Mouse (Mus musculus) cerebellum, adult 8-10 months (tissue): ENCODE data around the gene Ahcyl2.

Source experiments
- DNase-seq: peaks from one replicate; pipeline ENCODE4 v3.0.0; 2022

The Ahcyl2 gene

GRCm38 (mm10) chr6:29770672-29771321, 3.0 kb downstream of the Ahcyl2 start:
- no peak for DNase-seq

GRCm38 (mm10) chr6:29772236-29772635, 4.4 kb downstream of the Ahcyl2 start:
- no peak for DNase-seq

- DNase-seq: no peak
Measured at GRCm38 (mm10) chr6:29774161-29774560, 6.3 kb downstream of the Ahcyl2 start.

- DNase-seq: no peak
Measured at GRCm38 (mm10) chr6:29775609-29776008, 7.8 kb downstream of the Ahcyl2 start.

- DNase-seq: no peak
Measured at GRCm38 (mm10) chr6:29776542-29777237, 8.9 kb downstream of the Ahcyl2 start.

- DNase-seq: no peak
Measured at GRCm38 (mm10) chr6:29777238-29777555, 9.4 kb downstream of the Ahcyl2 start.

- DNase-seq: no peak
Measured at GRCm38 (mm10) chr6:29780082-29780481, 12.3 kb downstream of the Ahcyl2 start.

- no peak for DNase-seq
Measured at GRCm38 (mm10) chr6:29780571-29780970, 12.8 kb downstream of the Ahcyl2 start.

- no peak for DNase-seq
Measured at GRCm38 (mm10) chr6:29782239-29782638, 14.4 kb downstream of the Ahcyl2 start.

- no peak for DNase-seq
Measured at GRCm38 (mm10) chr6:29783960-29784359, 16.1 kb downstream of the Ahcyl2 start.

- no peak for DNase-seq
Measured at GRCm38 (mm10) chr6:29784413-29785021, 16.7 kb downstream of the Ahcyl2 start.

GRCm38 (mm10) chr6:29785759-29786158, 17.9 kb downstream of the Ahcyl2 start:
- no peak for DNase-seq

- no peak for DNase-seq
Measured at GRCm38 (mm10) chr6:29788779-29789350, 21.1 kb downstream of the Ahcyl2 start.

- DNase-seq: no peak
Measured at GRCm38 (mm10) chr6:29790014-29790698, 22.3 kb downstream of the Ahcyl2 start.

- DNase-seq: no peak
Measured at GRCm38 (mm10) chr6:29793520-29793919, 25.7 kb downstream of the Ahcyl2 start.

GRCm38 (mm10) chr6:29794582-29794981, 26.8 kb downstream of the Ahcyl2 start:
- DNase-seq: no peak

GRCm38 (mm10) chr6:29802979-29803378, 35.2 kb downstream of the Ahcyl2 start:
- no peak for DNase-seq

GRCm38 (mm10) chr6:29804006-29804405, 36.2 kb downstream of the Ahcyl2 start:
- no peak for DNase-seq

- no peak for DNase-seq
Measured at GRCm38 (mm10) chr6:29805381-29805780, 37.6 kb downstream of the Ahcyl2 start.

- no peak for DNase-seq
Measured at GRCm38 (mm10) chr6:29812076-29812475, 44.3 kb downstream of the Ahcyl2 start.

GRCm38 (mm10) chr6:29812651-29813050, 44.8 kb downstream of the Ahcyl2 start:
- no peak for DNase-seq

- DNase-seq: peak; percentile 12
Measured at GRCm38 (mm10) chr6:29814616-29815015, 46.8 kb downstream of the Ahcyl2 start.

GRCm38 (mm10) chr6:29815060-29815459, 47.2 kb downstream of the Ahcyl2 start:
- DNase-seq: no peak
